ENCODE assay signal across 8 mouse cellular contexts in genomic region chr11:6406251-6407161, GRCm38 (mm10). TPM values are rescaled to one million over a fixed set of nuclear protein-coding genes. Genes with fewer than 3 reads are reported as not detected.
DNase-seq lines count a peak whose midpoint lies in the region; ATAC-seq and TF ChIP-seq lines count a peak whose summit lies in the region.

No protein-coding gene starts in this region.

- no peak overlapping the region for H3K4me2 ChIP-seq in forebrain, embryonic 11.5 days (ENCODE audit: low read depth, low read length, severe bottlenecking)

- TF ChIP-seq CTCF in E14TG2a.4 (conservative IDR thresholded peaks at IDR 0.05; ENCODE audit: low read length) = no peak
- TF ChIP-seq CTCF in thymus, adult 2 months (IDR thresholded peaks at IDR 0.05; ENCODE audit: borderline replicate concordance, control insufficient read depth, extremely low read depth, insufficient read depth, low read length, poor library complexity) = no peak

- no peaks in the 10 kb centered on the region for H3K27me3 ChIP-seq in E14TG2a.4 (ENCODE audit: insufficient read depth, low read length)
- no peaks in the 10 kb centered on the region for H3K27me3 ChIP-seq in forebrain, embryonic 11.5 days (ENCODE audit: control insufficient read depth, insufficient read depth, low read length)
- H3K27me3 ChIP-seq in thymus, adult 2 months (ENCODE audit: control insufficient read depth, insufficient read depth, low read length) = no peaks in the 10 kb centered on the region

- ATAC-seq in forebrain, embryonic 11.5 days (replicated peaks; ENCODE audit: low FRiP score) = no peak
- ATAC-seq in megakaryocyte-erythroid progenitor cell, adult 5-6 weeks (replicated peaks; ENCODE audit: low FRiP score, low TSS enrichment, poor library complexity, severe bottlenecking) = peak; percentile 67
- ATAC-seq in inflammation-experienced regulatory T-cells, adult 6 months = no peak

- H3K9ac ChIP-seq in forebrain, embryonic 11.5 days (ENCODE audit: low read length) = no peak overlapping the region

- peaks cover 77% of the 10 kb centered on the region for H3K4me1 ChIP-seq in E14TG2a.4 (replicated peaks; ENCODE audit: low read depth, low read length)
- H3K4me1 ChIP-seq in forebrain, embryonic 11.5 days (replicated peaks; ENCODE audit: control insufficient read depth, insufficient read depth, low read length) = no peaks in the 10 kb centered on the region
- peaks cover 52% of the 10 kb centered on the region for H3K4me1 ChIP-seq in thymus, adult 2 months (replicated peaks; ENCODE audit: control insufficient read depth, insufficient read depth, low read length)

- peaks cover 59% of the 10 kb centered on the region for H3K36me3 ChIP-seq in E14TG2a.4 (ENCODE audit: insufficient read depth, low read length)
- H3K36me3 ChIP-seq in forebrain, embryonic 11.5 days (ENCODE audit: control insufficient read depth, insufficient read depth, low read length) = peaks cover 22% of the 10 kb centered on the region
- peaks cover 27% of the 10 kb centered on the region for H3K36me3 ChIP-seq in thymus, adult 2 months (ENCODE audit: control insufficient read depth, insufficient read depth, low read length)

- 52% methylated on average over 14 of the region's 14 CpGs for WGBS in forebrain, embryonic 11.5 days
- 41% methylated on average over 14 of the region's 14 CpGs for WGBS in thymus, adult 2 months

- H3K4me3 ChIP-seq in E14TG2a.4 (replicated peaks; ENCODE audit: low read length) = peak overlapping the region; percentile 13
- no peak overlapping the region for H3K4me3 ChIP-seq in forebrain, embryonic 11.5 days (ENCODE audit: low read depth, low read length)
- H3K4me3 ChIP-seq in thymus, adult 2 months (ENCODE audit: control insufficient read depth, insufficient read depth, low read length) = no peak overlapping the region

- H3K9me3 ChIP-seq in E14TG2a.4 (ENCODE audit: low read length) = peaks cover 7% of the 10 kb centered on the region; the same call in 1 of the 2 replicates
- H3K9me3 ChIP-seq in forebrain, embryonic 11.5 days (ENCODE audit: control insufficient read depth, low read length) = no peaks in the 10 kb centered on the region

- DNase-seq in brain, adult 2 months (ENCODE audit: low read depth, low spot score) = peak; percentile 88
- DNase-seq in forebrain, embryonic 11.5 days (ENCODE audit: low spot score) = no peak
- peak; percentile 83 to 85 for DNase-seq in heart, postnatal 10 days
- DNase-seq in kidney, postnatal 36 days = peak; percentile 89 to 92
- peak; percentile 51 for DNase-seq in thymus, adult 2 months

- TF ChIP-seq POLR2A in thymus, adult 2 months (IDR thresholded peaks at IDR 0.05; ENCODE audit: control insufficient read depth, extremely low read depth, insufficient read depth, low read length, poor library complexity) = no peak

- intact Hi-C loops in heart, postnatal 10 days (cut with DNase I) = no loop called here

- H3K27ac ChIP-seq in forebrain, embryonic 11.5 days (ENCODE audit: low read depth, low read length) = peak overlapping the region; percentile 4; the same call in 1 of the 2 replicates
- peak overlapping the region; percentile 91 for H3K27ac ChIP-seq in thymus, adult 2 months (ENCODE audit: control insufficient read depth, insufficient read depth, low read length)

RNA-seq across cellular contexts. Expression of gene Ppia, which starts 8.7 kb away (rescaled TPM):
- polyA plus RNA-seq in forebrain, embryonic 11.5 days (2014; fragmentation: Nextera tagmentation; extraction: Ambion mirVana) = 4,588 and 4,913 TPM in 2 replicates
- 100 to 1,000 TPM; 943 to 992 TPM for total RNA-seq in heart, postnatal 10 days (2021)
- total RNA-seq in megakaryocyte-erythroid progenitor cell, adult 5-6 weeks (2014; fragmentation: Nextera tagmentation) = 3,823 and 4,304 TPM in 2 replicates
- total RNA-seq in megakaryocyte-erythroid progenitor cell, adult 5-6 weeks (2017) = 1,965 and 1,971 TPM in 2 replicates
- 1,363 and 1,486 TPM in 2 replicates for polyA plus RNA-seq in thymus, adult 2 months (2012; rRNA removed)
- polyA plus RNA-seq in inflammation-experienced regulatory T-cells, adult 6 months (2017; shearing (Covaris generic)) = 1,000 to 10,000 TPM; 2,486 to 3,282 (median 2,929) TPM

RNA-seq across cellular contexts. Expression of gene Zmiz2, which starts 17.6 kb away (rescaled TPM):
- 22.3 and 28.9 TPM in 2 replicates for polyA plus RNA-seq in forebrain, embryonic 11.5 days (2014; fragmentation: Nextera tagmentation; extraction: Ambion mirVana)
- 10 to 100 TPM; 43.2 to 44.3 TPM for total RNA-seq in heart, postnatal 10 days (2021)
- 65.9 and 70.0 TPM in 2 replicates for total RNA-seq in megakaryocyte-erythroid progenitor cell, adult 5-6 weeks (2014; fragmentation: Nextera tagmentation)
- 5.6 and 10.4 TPM in 2 replicates for total RNA-seq in megakaryocyte-erythroid progenitor cell, adult 5-6 weeks (2017)
- 137 and 187 TPM in 2 replicates for polyA plus RNA-seq in thymus, adult 2 months (2012; rRNA removed)
- polyA plus RNA-seq in inflammation-experienced regulatory T-cells, adult 6 months (2017; shearing (Covaris generic)) = 10 to 100 TPM; 40.6 to 60.2 (median 44.9) TPM

RNA-seq across cellular contexts. Expression of gene H2afv, which starts 37.7 kb away (rescaled TPM):
- 962 and 982 TPM in 2 replicates for polyA plus RNA-seq in forebrain, embryonic 11.5 days (2014; fragmentation: Nextera tagmentation; extraction: Ambion mirVana)
- 10 to 100 TPM; 73.1 to 82.9 TPM for total RNA-seq in heart, postnatal 10 days (2021)
- total RNA-seq in megakaryocyte-erythroid progenitor cell, adult 5-6 weeks (2014; fragmentation: Nextera tagmentation) = 144 and 178 TPM in 2 replicates
- 85.9 and 103 TPM in 2 replicates for total RNA-seq in megakaryocyte-erythroid progenitor cell, adult 5-6 weeks (2017)
- 163 and 178 TPM in 2 replicates for polyA plus RNA-seq in thymus, adult 2 months (2012; rRNA removed)
- polyA plus RNA-seq in inflammation-experienced regulatory T-cells, adult 6 months (2017; shearing (Covaris generic)) = 100 to 1,000 TPM; 131 to 311 (median 156) TPM
